Mouse (Mus musculus) kidney, embryonic 15.5 days (tissue): ENCODE measurements around the gene 4930447C04Rik. TPM values are rescaled to one million over a fixed set of nuclear protein-coding genes. Genes with fewer than 3 reads are reported as not detected.

Experiments used
- ATAC-seq: fragments of 200-750 bp; cut with Nextera tagmentation; replicated peaks from 2 replicates; pipeline ENCODE4 v1.8.0; 2017; ENCODE audit warnings: moderate TSS enrichment; ENCODE audit not compliant: low FRiP score
- H3K27ac ChIP-seq: fragments of 300-500 bp; sonication (generic); 2 replicates; pipeline ENCODE4 v1.5.1; 2015; ENCODE audit warnings: mild to moderate bottlenecking, inconsistent platforms
- H3K27me3 ChIP-seq: fragments of 300-500 bp; sonication (generic); 2 replicates; pipeline ENCODE4 v1.6.1; 2015; ENCODE audit warnings: inconsistent platforms
- H3K36me3 ChIP-seq: fragments of 300-500 bp; sonication (generic); 2 replicates; pipeline ENCODE4 v1.6.1; 2015; ENCODE audit warnings: inconsistent platforms
- H3K4me1 ChIP-seq: fragments of 300-500 bp; sonication (generic); 2 replicates; pipeline ENCODE4 v1.6.1; 2015; ENCODE audit warnings: inconsistent platforms
- H3K4me2 ChIP-seq: fragments of 300-500 bp; sonication (generic); 2 replicates; pipeline ENCODE4 v1.6.1; 2015; ENCODE audit warnings: moderate library complexity, mild to moderate bottlenecking, inconsistent platforms
- H3K4me3 ChIP-seq: fragments of 300-500 bp; sonication (generic); replicated peaks from 2 replicates; pipeline ENCODE4 v1.5.1; 2015; ENCODE audit warnings: mild to moderate bottlenecking, inconsistent platforms
- H3K9ac ChIP-seq: fragments of 300-500 bp; sonication (generic); 2 replicates; pipeline ENCODE4 v1.6.1; 2015; ENCODE audit warnings: mild to moderate bottlenecking, inconsistent platforms
- H3K9me3 ChIP-seq: fragments of 300-500 bp; sonication (generic); replicated peaks from 2 replicates; pipeline ENCODE4 v1.6.1; 2016; ENCODE audit warnings: inconsistent platforms
- WGBS: fragments of 180-500 bp; shearing (Covaris S2); methylation state at CpG from one replicate; pipeline ENCODE4 v1.1.7; 2015; ENCODE audit warnings: mixed read lengths; 5-methylcytosine and 5-hydroxymethylcytosine counted together
- polyA plus RNA-seq: library from polyadenylated mRNA; unstranded; fragments of >200 nt; fragmentation: Nextera tagmentation; extraction: Ambion mirVana; gene quantifications from 2 replicates; pipeline ENCODE4 v1.2.1, GENCODE M21; 2015

The 4930447C04Rik gene
- polyA plus RNA-seq, 1 experiment from 2014 or later: 1.6 TPM

DNA sequence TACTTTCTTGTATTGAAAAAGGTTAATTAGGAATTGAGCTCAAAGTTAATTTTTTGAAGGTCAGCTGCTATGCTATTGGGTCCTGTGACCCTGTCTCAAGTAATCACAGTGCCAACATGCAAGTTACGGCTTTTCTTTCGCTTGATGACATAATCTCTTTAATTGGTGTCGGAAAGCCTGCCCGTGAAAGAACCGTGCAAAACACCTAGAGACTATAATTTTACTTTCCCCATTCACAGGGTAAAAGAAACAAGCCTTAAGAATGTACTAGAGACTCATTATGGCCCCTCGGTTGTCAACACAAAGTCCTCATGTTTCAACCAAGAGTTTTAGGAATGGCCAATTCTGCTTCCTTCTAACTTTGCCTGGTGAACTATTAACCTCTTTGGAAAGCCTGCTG is 88.3 kb downstream of the 4930447C04Rik start:
- ATAC-seq: no peak
- H3K27me3 ChIP-seq: peaks cover 88% of the 10 kb centered on the region
- 62% methylated on average over 6 of the region's 6 CpGs for WGBS
- no peak overlapping the region for H3K4me3 ChIP-seq
- no peak overlapping the region for H3K27ac ChIP-seq
- H3K9me3 ChIP-seq: no peaks in the 10 kb centered on the region
- H3K36me3 ChIP-seq: no peaks in the 10 kb centered on the region
- H3K4me1 ChIP-seq: peaks cover 8% of the 10 kb centered on the region
- H3K4me2 ChIP-seq: no peak overlapping the region
- no peak overlapping the region for H3K9ac ChIP-seq

DNA sequence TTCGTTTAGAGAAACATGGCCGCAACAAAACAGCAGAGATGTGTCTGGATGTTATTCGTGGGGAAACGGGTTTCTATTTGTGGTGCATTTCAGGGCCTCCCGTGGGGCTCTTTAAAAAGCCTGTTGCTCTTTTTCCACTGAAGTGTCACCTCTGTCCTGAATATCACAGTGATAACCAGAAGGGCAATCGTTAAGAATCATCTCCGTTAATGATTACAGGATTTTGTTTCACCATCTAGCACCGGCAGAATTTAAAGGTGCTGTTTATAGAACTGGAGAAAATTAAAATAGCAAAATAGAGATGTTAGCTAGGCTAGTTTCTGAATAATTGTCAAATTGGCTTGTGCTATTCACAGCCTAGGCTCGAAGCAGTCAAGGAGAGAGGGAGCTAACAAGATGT is 90.4 kb downstream of the 4930447C04Rik start:
- no peak overlapping the region for H3K9ac ChIP-seq
- no peak overlapping the region for H3K4me2 ChIP-seq
- no peaks in the 10 kb centered on the region for H3K9me3 ChIP-seq
- H3K4me1 ChIP-seq: peaks cover 8% of the 10 kb centered on the region
- H3K36me3 ChIP-seq: no peaks in the 10 kb centered on the region
- no peak for ATAC-seq
- H3K4me3 ChIP-seq: no peak overlapping the region
- no peak overlapping the region for H3K27ac ChIP-seq
- 68% methylated on average over 9 of the region's 9 CpGs for WGBS
- peaks cover 86% of the 10 kb centered on the region for H3K27me3 ChIP-seq

DNA sequence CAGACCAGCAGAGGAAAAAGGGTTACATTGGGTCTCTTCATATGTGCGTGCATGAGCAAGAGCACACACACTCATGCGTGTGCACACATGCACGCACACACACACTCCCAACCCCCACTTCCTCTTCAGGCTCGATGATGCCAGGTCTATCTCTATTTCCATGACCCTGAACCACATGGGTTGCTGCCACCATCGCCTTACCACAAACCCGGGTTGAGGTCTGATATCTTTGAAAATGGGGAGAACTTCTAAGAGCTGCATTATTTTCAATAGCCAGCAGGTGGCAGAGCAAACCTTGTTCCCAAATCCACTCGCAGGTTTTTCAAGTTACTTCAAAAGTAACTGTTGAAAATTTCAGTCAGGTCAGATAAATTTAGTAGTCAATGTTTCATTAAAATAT is 92.8 kb downstream of the 4930447C04Rik start:
- H3K4me3 ChIP-seq: no peak overlapping the region
- H3K36me3 ChIP-seq: no peaks in the 10 kb centered on the region
- peaks cover 10% of the 10 kb centered on the region for H3K4me1 ChIP-seq
- no peak overlapping the region for H3K27ac ChIP-seq
- no peaks in the 10 kb centered on the region for H3K9me3 ChIP-seq
- no peak overlapping the region for H3K4me2 ChIP-seq
- H3K9ac ChIP-seq: no peak overlapping the region
- H3K27me3 ChIP-seq: peaks cover 66% of the 10 kb centered on the region
- 28% methylated on average over 7 of the region's 7 CpGs for WGBS
- ATAC-seq: no peak

DNA sequence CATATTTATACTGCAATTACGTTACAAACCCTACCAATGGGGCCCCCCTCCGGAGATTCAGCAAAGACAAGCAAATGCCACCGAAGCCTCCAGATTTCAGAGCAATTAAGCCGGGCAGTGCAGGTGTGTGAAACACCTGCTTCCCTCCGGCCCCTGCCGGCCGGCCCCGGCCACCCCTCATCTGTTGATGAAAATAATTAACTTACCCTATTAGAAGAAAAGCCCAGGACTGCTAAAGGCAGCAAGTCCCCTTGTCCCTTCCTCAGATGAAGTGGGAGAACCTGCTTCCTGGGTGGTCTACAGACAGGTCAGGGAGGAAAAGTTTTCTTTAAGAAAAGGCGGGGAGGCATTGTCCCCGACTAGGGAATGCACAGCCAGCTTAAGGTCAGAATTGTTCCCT is 94.6 kb downstream of the 4930447C04Rik start:
- 24% methylated on average over 10 of the region's 10 CpGs for WGBS
- Histone ChIP-seq H3K27me3 (peaks cover 54% of the 10 kb centered on the region), H3K4me3 (no peak overlapping the region), H3K9ac (no peak overlapping the region), H3K4me1 (peaks cover 10% of the 10 kb centered on the region), H3K27ac (no peak overlapping the region), H3K4me2 (no peak overlapping the region), H3K9me3 (no peaks in the 10 kb centered on the region), H3K36me3 (no peaks in the 10 kb centered on the region)
- ATAC-seq: peak; percentile 65; the same call in 1 of the 2 replicates

DNA sequence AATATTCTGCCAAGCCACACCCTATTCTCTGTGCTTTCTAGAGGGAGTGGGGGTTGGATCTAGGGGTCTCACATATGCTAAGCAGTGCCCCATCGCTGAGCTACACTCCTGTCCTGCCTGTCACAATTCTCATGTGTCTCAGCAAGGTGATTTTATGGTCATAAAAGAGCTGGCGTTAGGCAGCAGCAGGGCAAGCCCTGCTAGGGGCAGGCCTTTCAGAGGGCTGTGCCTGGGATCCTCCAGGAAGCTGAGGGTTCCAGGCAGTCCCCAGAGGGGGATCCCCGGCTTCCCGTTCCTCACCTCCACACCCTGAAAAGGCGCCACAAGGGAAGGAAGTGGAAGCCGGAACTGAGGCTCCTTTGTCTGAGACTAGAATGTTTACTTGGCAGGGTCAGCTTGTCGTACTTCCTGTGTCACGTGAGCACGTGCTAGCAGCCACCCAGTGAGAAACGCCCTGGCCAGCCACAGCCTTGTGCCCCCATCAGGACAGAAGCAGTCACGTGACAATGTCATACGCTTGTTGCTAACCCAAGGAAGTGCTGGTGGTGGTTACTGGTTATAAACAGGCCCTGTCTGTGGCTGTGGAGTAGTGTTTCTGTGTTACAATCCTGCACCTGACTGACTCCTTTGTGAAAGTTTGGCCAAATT is 96.5 kb downstream of the 4930447C04Rik start:
- H3K4me3 ChIP-seq: peak overlapping the region; percentile 28
- 10% methylated on average over 12 of the region's 12 CpGs for WGBS
- H3K4me2 ChIP-seq: peak overlapping the region; percentile 52
- H3K9ac ChIP-seq: no peak overlapping the region
- ATAC-seq: peak; percentile 84
- H3K36me3 ChIP-seq: no peaks in the 10 kb centered on the region
- H3K9me3 ChIP-seq: no peaks in the 10 kb centered on the region
- peaks cover 35% of the 10 kb centered on the region for H3K27me3 ChIP-seq
- 0 out of 2 replicates have a peak overlapping the region, but pooled peaks have one; percentile 52 for H3K27ac ChIP-seq
- H3K4me1 ChIP-seq: peaks cover 10% of the 10 kb centered on the region

DNA sequence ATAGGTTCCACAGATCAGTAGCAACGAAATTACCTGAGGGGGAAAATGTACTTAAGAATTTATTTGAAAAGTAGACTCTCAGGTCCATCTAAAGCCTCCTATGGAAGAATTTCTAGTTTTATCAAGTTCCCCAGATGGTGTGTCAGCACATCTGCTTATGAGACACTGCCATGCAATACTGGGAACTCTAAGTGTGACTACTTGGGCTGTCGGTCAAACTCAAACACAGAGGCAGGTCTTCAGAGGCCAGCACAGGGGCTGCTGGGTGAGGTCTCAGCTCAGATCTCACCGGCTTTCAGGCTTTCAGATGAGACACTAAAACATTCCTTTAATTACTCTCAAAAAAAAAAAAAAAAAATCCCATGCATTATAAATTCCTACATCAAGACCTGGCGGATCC is 97.0 kb downstream of the 4930447C04Rik start:
- no peaks in the 10 kb centered on the region for H3K9me3 ChIP-seq
- H3K27me3 ChIP-seq: peaks cover 31% of the 10 kb centered on the region
- no peaks in the 10 kb centered on the region for H3K36me3 ChIP-seq
- H3K4me3 ChIP-seq: no peak overlapping the region
- ATAC-seq: peak; percentile 13; the same call in 1 of the 2 replicates
- H3K4me1 ChIP-seq: peaks cover 10% of the 10 kb centered on the region
- H3K9ac ChIP-seq: no peak overlapping the region
- no peak overlapping the region for H3K27ac ChIP-seq
- H3K4me2 ChIP-seq: peak overlapping the region; percentile 52
- 59% methylated on average over 4 of the region's 4 CpGs for WGBS

DNA sequence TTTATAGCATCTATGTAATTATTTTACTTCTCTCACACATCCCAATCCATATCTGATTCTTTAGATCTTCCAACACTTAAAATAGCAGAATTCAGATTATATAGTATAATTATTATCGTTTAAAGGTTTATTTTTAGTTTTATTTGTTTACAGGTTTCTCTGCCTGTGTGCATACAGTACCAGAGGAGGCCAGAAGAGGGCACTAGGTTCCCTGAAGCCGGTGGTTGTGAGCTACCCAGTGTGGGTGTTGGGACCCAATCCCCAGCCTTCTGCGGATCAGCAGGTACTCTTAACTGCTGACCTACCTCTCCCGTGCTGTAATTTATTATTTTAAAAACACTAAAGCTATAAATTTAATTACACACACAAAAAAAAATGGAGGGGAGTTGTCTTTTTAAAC is 97.4 kb downstream of the 4930447C04Rik start:
- H3K27ac ChIP-seq: no peak overlapping the region
- H3K4me2 ChIP-seq: no peak overlapping the region
- H3K9me3 ChIP-seq: no peaks in the 10 kb centered on the region
- no peaks in the 10 kb centered on the region for H3K36me3 ChIP-seq
- H3K4me1 ChIP-seq: peaks cover 10% of the 10 kb centered on the region
- whole genome bisulfite sequencing: 73% methylated on average over 4 of the region's 4 CpGs
- peaks cover 27% of the 10 kb centered on the region for H3K27me3 ChIP-seq
- H3K4me3 ChIP-seq: no peak overlapping the region
- ATAC-seq: no peak
- H3K9ac ChIP-seq: no peak overlapping the region

DNA sequence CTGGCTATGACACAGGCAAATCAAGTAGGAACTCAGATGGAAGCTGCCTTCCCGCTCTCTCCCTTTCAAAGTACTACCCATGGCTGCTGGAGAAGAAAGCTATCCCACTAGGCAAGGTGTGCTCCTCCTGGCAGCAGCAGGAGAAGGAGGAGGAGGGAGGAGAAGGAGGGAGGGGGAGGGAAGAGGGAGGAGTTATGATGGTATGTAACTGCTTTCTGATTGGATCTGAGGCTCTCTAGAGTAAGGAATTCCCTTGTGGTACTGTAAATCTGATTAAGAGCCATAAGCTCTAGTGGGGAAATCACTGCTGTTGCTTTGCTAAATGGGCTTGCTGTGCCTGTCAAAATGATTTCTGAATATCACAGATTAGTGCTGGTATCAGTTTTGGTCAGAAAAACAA is 99.1 kb downstream of the 4930447C04Rik start:
- ATAC-seq: no peak
- H3K27me3 ChIP-seq: peaks cover 16% of the 10 kb centered on the region
- WGBS: 93% methylated on average over 1 of the region's 1 CpGs

DNA sequence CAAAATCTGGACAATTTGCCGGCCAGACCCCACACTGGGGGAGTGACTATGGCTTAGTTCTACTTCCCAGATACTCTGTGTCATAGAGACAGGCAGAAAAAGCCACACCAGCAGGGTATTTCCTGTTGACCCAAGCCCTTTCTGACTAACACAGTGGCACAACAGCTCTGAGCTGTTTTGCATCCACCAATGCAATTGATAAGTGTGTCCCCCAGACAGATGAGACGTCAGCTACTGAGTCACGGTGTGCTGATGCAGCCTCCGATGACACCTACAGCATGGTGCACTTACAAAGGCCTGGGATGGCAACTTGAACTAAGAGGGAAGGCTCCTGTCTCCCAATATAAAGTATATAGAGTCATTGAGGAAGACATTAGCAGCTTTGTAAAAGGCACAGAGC is 103.3 kb downstream of the 4930447C04Rik start:
- Histone ChIP-seq H3K27me3 (peaks cover 12% of the 10 kb centered on the region), H3K4me1 (no peaks in the 10 kb centered on the region), H3K9me3 (no peaks in the 10 kb centered on the region), H3K27ac (no peak overlapping the region), H3K4me3 (no peak overlapping the region), H3K9ac (no peak overlapping the region), H3K36me3 (no peaks in the 10 kb centered on the region), H3K4me2 (no peak overlapping the region)
- no peak for ATAC-seq
- WGBS: 77% methylated on average over 4 of the region's 4 CpGs

More for the DNA sequence above, 99.1 kb downstream of the 4930447C04Rik start:
- peaks cover 10% of the 10 kb centered on the region for H3K4me1 ChIP-seq
- H3K9ac ChIP-seq: no peak overlapping the region
- H3K9me3 ChIP-seq: no peaks in the 10 kb centered on the region
- H3K4me3 ChIP-seq: no peak overlapping the region
- H3K4me2 ChIP-seq: no peak overlapping the region
- H3K27ac ChIP-seq: no peak overlapping the region
- no peaks in the 10 kb centered on the region for H3K36me3 ChIP-seq

DNA sequence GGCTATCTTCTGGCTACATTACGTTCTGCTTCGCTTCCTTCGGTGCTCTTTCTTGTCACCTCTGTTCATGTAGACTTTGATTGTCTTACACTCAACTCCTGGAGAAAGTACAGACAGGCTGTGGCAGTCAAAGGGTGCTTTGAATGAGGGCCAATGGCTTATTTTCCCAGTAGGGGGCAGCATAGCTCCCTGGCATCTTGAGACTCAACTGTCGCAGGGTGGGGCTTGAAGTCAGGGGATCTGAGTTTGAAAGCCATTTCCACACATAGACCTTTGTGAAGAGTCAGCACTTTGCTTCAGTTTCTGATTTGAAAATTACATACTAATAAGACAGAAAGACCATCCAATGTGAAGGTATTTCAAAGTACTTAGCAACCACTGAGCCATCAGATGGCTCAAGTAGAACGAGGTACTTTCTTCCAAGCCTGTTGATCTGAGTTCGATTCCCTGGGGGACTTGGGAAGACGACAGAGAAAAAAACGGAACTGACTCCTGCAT is 105.0 kb downstream of the 4930447C04Rik start:
- Histone ChIP-seq H3K4me3 (no peak overlapping the region), H3K36me3 (no peaks in the 10 kb centered on the region), H3K9me3 (no peaks in the 10 kb centered on the region), H3K9ac (no peak overlapping the region), H3K4me2 (no peak overlapping the region), H3K27me3 (peaks cover 28% of the 10 kb centered on the region), H3K27ac (no peak overlapping the region), H3K4me1 (peaks cover 8% of the 10 kb centered on the region)
- 76% methylated on average over 8 of the region's 8 CpGs for WGBS
- ATAC-seq: no peak

DNA sequence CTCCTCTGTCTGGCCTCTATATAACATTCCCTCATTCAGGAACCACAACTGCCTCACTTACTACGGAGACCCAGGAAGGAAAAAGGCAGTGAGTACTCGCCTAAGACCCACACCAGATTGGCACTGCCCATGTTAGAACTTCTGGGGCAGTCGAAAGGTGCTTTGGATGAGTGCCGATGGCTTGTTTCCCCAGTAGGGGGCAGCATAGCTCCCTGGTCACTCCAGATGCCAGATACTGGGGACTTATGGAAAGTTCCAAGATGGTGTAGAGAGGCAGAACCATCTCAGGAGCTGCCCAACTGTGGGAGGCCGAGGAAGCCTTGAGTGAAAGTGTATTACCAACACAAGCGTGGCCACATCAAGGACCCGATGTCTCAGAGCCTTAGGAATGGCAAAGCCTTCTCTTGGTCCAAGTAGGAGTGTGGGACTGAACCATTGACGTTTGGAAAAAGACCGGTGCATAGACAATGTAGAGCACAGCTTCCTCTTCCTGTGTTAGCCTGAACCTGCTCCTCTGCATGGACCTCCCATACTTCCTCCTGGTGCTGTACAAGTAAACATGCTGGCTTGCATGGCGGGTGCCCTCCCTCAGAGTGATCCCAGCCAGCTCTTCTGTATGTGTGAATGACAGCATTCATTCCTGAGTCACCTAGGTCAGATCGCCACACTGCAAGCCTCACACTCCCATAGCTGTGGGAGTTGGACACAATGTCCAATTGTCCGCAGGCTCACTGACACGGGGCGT is 105.6 kb downstream of the 4930447C04Rik start:
- Histone ChIP-seq H3K36me3 (no peaks in the 10 kb centered on the region), H3K4me3 (no peak overlapping the region), H3K4me1 (peaks cover 8% of the 10 kb centered on the region), H3K4me2 (no peak overlapping the region), H3K9me3 (no peaks in the 10 kb centered on the region), H3K9ac (no peak overlapping the region), H3K27ac (no peak overlapping the region), H3K27me3 (peaks cover 34% of the 10 kb centered on the region)
- ATAC-seq: no peak
- WGBS: 75% methylated on average over 14 of the region's 14 CpGs

DNA sequence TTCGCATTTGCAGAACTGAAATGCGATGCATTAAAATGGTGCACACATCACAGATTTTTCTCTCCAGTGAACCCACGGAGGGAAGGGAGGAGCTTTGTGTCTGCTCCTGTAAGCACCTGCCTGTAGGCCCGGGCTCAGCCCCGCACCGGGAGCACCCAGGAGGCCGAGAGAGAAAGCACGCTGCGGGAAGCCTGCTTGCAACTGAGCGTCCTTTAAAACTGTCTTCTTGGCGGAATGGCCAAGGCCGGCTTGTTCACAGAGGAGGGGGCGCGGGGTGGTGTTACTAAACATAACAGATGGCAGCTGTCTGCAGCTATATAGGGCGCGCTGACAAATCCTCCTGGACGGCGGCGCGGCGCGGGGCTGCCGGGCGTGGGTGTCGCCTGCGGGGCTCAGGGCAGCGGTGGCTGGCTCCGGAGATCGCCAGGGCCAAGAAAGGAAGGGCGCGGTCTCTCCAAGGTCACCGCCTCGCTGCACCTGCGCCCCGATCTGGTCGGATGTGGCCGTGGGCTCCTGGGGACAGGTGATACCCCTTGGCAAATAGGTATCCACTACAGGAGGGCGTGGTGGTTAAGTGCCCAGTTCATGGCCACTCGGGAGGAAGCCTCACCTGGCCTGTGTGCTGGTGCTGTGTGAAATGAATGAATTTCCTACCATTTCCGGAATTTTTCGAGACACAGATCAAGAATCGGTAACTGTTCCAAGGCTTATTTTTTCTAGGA is 108.7 kb downstream of the 4930447C04Rik start:
- H3K36me3 ChIP-seq: no peaks in the 10 kb centered on the region
- peak overlapping the region; percentile 36 for H3K4me3 ChIP-seq
- H3K9ac ChIP-seq: no peak overlapping the region
- H3K27me3 ChIP-seq: peaks cover 34% of the 10 kb centered on the region
- H3K9me3 ChIP-seq: no peaks in the 10 kb centered on the region
- 5% methylated on average over 42 of the region's 42 CpGs for WGBS
- H3K27ac ChIP-seq: no peak overlapping the region
- peaks cover 8% of the 10 kb centered on the region for H3K4me1 ChIP-seq
- peak; percentile 46; the same call in 1 of the 2 replicates for ATAC-seq
- peak overlapping the region; percentile 66 for H3K4me2 ChIP-seq
